Mouse (Mus musculus): ENCODE measurements around the gene A830031A19Rik. TPM values are rescaled to one million over a fixed set of nuclear protein-coding genes. Genes with fewer than 3 reads are reported as not detected.

The A830031A19Rik gene
- total RNA-seq, 1 experiment from 2014 or later = not detected

DNA sequence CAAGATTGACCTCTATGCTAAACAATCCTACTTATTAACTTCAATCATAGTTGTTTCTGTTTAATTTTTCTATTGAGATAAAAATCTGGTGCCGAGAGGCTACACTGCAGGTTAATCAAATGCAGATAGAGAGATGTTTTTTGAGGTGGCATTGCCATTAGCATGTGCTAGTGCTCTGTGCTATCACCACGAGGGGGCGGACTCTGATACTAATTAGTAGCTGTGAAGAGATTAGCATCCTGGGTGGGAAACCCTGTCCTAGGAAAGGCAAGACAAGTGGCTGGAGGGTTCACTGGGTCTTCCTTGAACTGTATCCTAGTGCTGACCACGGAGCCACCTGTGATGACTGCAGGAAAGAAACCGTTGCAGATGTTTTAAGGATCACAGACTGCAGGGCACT, 66.6 kb downstream of the A830031A19Rik start:
- no peak for DNase-seq

GRCm38 (mm10) chr11:24005445-24006156, 69.3 kb downstream of the A830031A19Rik start:
- no peak for DNase-seq

DNA sequence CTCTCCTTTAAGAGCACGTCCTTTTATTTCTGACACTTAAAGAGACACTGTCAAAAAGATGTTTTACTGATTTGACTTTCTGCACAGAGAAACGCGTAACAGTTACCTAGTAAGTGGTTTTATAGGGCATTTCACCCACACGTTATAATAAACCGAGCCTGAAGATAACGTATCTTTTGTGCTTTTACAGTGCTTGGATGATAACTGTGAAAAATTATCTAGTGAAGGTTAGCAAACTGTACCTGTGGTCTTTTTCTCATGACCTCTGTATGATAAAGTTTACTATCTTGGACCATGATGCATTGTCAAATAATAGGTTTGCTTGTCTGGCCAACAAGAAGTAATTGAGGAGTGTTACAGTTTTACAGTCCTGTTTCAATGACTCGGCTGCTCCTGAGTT, 74.2 kb downstream of the A830031A19Rik start:
- DNase-seq = no peak

Small RNAs within 50 kb of the gene (microRNA-seq; reads per million reads assigned to microRNA genes)
- 0 reads per million in 2 experiments for gene Gm44381

Other genes starting within 250 kb of the A830031A19Rik start
- 10.7 and 13.0 TPM in 2 replicates for gene Papolg, start 179.8 kb downstream of the A830031A19Rik start, total RNA-seq (2021)
- gene Bcl11a, start 3.0 kb upstream of the A830031A19Rik start, total RNA-seq (2021) = 5.1 and 9.7 TPM in 2 replicates

All from adrenal gland, postnatal 14 days (tissue).